Mouse (Mus musculus) limb, embryonic 14.5 days (tissue): ENCODE measurements around the gene Fbxl17. TPM values are rescaled to one million over a fixed set of nuclear protein-coding genes. Genes with fewer than 3 reads are reported as not detected.

Experiments used
- ATAC-seq: fragments of 200-750 bp; cut with Nextera tagmentation; 2 replicates; pipeline ENCODE4 v1.8.0; 2017; ENCODE audit warnings: low read depth, moderate number of reproducible peaks, moderate TSS enrichment; ENCODE audit not compliant: low FRiP score
- DNase-seq: peaks from one replicate; pipeline ENCODE4 v3.0.0-alpha.2; 2015; ENCODE audit warnings: low spot score
- H3K27ac ChIP-seq: fragments of 300-500 bp; sonication (generic); replicated peaks from 2 replicates; pipeline ENCODE4 v1.5.1; 2014; ENCODE audit warnings: low read depth, mild to moderate bottlenecking, low read length, moderate library complexity, mixed read lengths
- H3K27me3 ChIP-seq: fragments of 300-500 bp; sonication (generic); 2 replicates; pipeline ENCODE4 v1.6.1; 2014; ENCODE audit warnings: low read length, mixed read lengths; ENCODE audit not compliant: control insufficient read depth, insufficient read depth
- H3K36me3 ChIP-seq: fragments of 300-500 bp; sonication (generic); 2 replicates; pipeline ENCODE4 v1.6.1; 2014; ENCODE audit warnings: mild to moderate bottlenecking, low read length, moderate library complexity, mixed read lengths; ENCODE audit not compliant: control insufficient read depth, insufficient read depth
- H3K4me1 ChIP-seq: fragments of 300-500 bp; sonication (generic); 2 replicates; pipeline ENCODE4 v1.6.1; 2014; ENCODE audit warnings: antibody characterized with exemption, low read length, mixed read lengths; ENCODE audit not compliant: control insufficient read depth, insufficient read depth
- H3K4me2 ChIP-seq: fragments of 300-500 bp; sonication (generic); replicated peaks from 2 replicates; pipeline ENCODE4 v1.6.1; 2014; ENCODE audit warnings: low read depth, mild to moderate bottlenecking, low read length, moderate library complexity; ENCODE audit not compliant: severe bottlenecking
- H3K4me3 ChIP-seq: fragments of 300-500 bp; sonication (generic); replicated peaks from 2 replicates; pipeline ENCODE4 v1.5.1; 2014; ENCODE audit warnings: low read length
- H3K9ac ChIP-seq: fragments of 300-500 bp; sonication (generic); 2 replicates; pipeline ENCODE4 v1.6.1; 2014; ENCODE audit warnings: mild to moderate bottlenecking, low read depth, low read length, moderate library complexity; ENCODE audit not compliant: severe bottlenecking
- H3K9me3 ChIP-seq: fragments of 300-500 bp; sonication (generic); 2 replicates; pipeline ENCODE4 v1.6.1; 2016; ENCODE audit warnings: low read length; ENCODE audit not compliant: control insufficient read depth
- POLR2A ChIP-seq: fragments of 200-500 bp; IDR thresholded peaks from 2 replicates; pipeline ENCODE4 v1.8.0; 2012; ENCODE audit warnings: inconsistent platforms, mild to moderate bottlenecking, moderate library complexity, borderline replicate concordance; ENCODE audit not compliant: insufficient read depth, insufficient read length; ENCODE audit errors: extremely low read depth
- WGBS: fragments of 180-500 bp; shearing (Covaris S2); extraction: QIAGEN DNeasy Blood & Tissue Kit; methylation state at CpG from one replicate; pipeline ENCODE4 v1.1.7; 2014; 5-methylcytosine and 5-hydroxymethylcytosine counted together
- polyA plus RNA-seq, 2 experiments: library from polyadenylated mRNA; depleted of rRNA in 1 of 2; stranded (reverse) in 1 of 2; unstranded in 1 of 2; fragments of >200 nt; fragmentation: Nextera tagmentation in 1 of 2; extraction: Ambion mirVana in 1 of 2; gene quantifications; 2 replicates each; pipeline versions ENCODE4 v1.2.1 to v1.2.3; 2012 to 2014

Fbxl17 gene
- polyA plus RNA-seq, 2 experiments = 12.6 to 12.9 TPM

DNA sequence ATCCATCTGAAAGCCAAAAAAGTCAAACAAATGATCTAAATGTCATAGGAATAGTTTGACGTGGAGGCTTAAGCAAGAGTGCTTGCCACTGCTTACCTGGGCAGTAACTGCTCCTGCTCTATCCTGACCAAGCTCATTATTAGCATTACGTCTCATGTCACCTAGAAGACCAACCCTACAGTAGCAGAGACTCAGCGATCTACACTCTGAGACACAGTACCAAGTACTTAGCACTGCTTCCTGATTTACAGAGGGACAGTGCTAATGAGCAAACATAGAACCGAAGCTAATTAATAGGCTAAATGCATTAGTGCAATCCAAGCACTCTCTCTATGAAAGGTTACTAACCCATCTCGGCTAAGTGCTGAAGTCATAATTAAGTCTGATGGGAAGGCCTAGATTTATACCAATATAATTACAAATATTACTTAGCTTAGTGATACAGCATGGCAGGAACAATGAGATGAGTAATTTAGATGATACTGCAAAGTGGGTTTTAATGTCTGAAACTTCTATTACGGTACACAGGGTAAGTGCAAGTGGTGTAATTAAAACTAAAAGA lies 147.1 kb downstream of the Fbxl17 start:
- no peak overlapping the region for H3K27ac ChIP-seq
- no peaks in the 10 kb centered on the region for H3K4me1 ChIP-seq
- H3K4me3 ChIP-seq = no peak overlapping the region
- WGBS = 82% methylated on average over 6 of the region's 6 CpGs
- ATAC-seq (no peak), DNase-seq (no peak)
- no peaks in the 10 kb centered on the region for H3K36me3 ChIP-seq
- H3K4me2 ChIP-seq = no peak overlapping the region
- no peak overlapping the region for H3K9ac ChIP-seq
- no peak for TF ChIP-seq POLR2A
- H3K9me3 ChIP-seq = no peaks in the 10 kb centered on the region
- no peaks in the 10 kb centered on the region for H3K27me3 ChIP-seq

DNA sequence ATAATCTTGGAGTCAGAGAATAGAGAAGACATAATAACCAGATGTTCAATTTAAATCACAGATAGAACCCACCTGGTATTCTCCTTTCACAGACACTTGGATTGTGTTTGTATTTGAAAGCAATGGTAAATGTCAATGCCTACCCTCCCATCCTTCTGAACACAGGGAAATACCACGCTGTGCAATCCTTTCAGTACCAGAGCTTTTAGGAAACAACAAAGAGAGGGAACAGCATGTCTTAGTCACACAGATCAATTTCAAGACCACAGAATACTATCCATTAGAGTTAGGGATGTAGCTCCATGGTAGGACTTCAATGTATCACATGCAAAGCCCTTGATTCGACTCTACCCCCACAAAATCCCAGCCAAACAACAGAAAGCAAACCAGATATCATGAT lies 148.1 kb downstream of the Fbxl17 start:
- 93% methylated on average over 2 of the region's 2 CpGs for WGBS
- no peak for TF ChIP-seq POLR2A

DNA sequence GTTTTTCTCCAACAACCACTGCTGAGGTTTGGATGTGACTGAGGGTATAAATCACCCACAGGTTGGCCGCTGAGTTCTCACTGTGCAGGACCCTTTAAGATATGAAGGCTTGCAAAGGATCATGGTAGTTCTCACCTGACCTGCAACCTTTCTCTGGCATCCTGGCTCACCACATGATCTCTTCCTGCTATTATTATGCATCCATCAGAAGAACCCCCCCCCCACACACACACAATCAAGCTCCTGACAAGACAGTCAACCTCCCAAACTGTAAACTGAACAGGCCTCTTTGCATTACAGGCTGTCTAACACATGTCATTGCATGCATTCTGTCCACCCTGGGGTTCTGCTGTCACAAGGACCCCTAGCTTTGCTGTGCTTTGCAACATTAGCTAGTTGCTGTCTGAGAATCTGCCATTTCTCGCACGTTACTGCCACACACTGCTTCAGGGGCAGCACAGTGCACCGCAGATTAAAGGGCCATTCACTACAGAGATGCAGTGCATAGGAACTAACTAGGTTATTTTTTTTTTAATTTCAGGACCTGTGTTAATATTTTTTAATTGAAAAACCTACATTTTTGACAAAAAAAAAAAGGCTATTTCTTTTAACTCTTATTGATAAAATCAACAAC lies 148.8 kb downstream of the Fbxl17 start:
- H3K4me3 ChIP-seq = no peak overlapping the region
- 0 out of 2 replicates have a peak, but pooled peaks cover 4% of the 10 kb centered on the region for H3K36me3 ChIP-seq
- H3K4me2 ChIP-seq = no peak overlapping the region
- H3K9ac ChIP-seq = no peak overlapping the region
- H3K27me3 ChIP-seq = no peaks in the 10 kb centered on the region
- H3K4me1 ChIP-seq = no peaks in the 10 kb centered on the region
- ATAC-seq (no peak), DNase-seq (no peak)
- WGBS = 76% methylated on average over 4 of the region's 4 CpGs
- no peak for TF ChIP-seq POLR2A
- no peaks in the 10 kb centered on the region for H3K9me3 ChIP-seq
- H3K27ac ChIP-seq = no peak overlapping the region

More for the DNA sequence above, 148.1 kb downstream of the Fbxl17 start:
- no peak overlapping the region for H3K4me3 ChIP-seq
- no peaks in the 10 kb centered on the region for H3K9me3 ChIP-seq
- no peak overlapping the region for H3K27ac ChIP-seq
- no peak overlapping the region for H3K9ac ChIP-seq
- H3K27me3 ChIP-seq = no peaks in the 10 kb centered on the region
- ATAC-seq = no peak
- no peak for DNase-seq
- no peaks in the 10 kb centered on the region for H3K4me1 ChIP-seq
- no peak overlapping the region for H3K4me2 ChIP-seq
- 0 out of 2 replicates have a peak, but pooled peaks cover 4% of the 10 kb centered on the region for H3K36me3 ChIP-seq

DNA sequence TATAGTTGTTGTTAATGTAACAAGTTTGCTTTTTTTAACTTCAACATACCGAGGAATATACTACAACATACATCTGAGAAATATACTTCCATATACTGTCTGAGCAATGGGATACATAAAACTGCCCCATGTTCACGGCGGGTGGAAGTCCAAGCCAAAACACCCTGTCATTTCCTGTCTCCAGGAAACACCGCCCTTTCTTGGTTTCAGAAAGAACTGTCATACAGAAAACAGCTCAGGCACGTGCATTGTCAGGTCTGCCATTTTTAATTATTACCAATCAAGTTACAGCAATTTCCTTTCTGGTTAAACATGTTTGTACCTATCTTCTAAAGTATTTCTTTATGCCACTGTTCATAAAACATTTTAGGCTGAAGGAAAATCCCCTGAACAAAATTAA lies 155.7 kb downstream of the Fbxl17 start:
- H3K4me2 ChIP-seq = no peak overlapping the region
- H3K27me3 ChIP-seq = no peaks in the 10 kb centered on the region
- H3K36me3 ChIP-seq = 0 out of 2 replicates have a peak, but pooled peaks cover 4% of the 10 kb centered on the region
- 63% methylated on average over 5 of the region's 5 CpGs for WGBS
- H3K9ac ChIP-seq = no peak overlapping the region
- no peak overlapping the region for H3K27ac ChIP-seq
- TF ChIP-seq POLR2A = no peak
- H3K9me3 ChIP-seq = no peaks in the 10 kb centered on the region
- ATAC-seq (no peak), DNase-seq (no peak)
- no peak overlapping the region for H3K4me3 ChIP-seq
- H3K4me1 ChIP-seq = no peaks in the 10 kb centered on the region

DNA sequence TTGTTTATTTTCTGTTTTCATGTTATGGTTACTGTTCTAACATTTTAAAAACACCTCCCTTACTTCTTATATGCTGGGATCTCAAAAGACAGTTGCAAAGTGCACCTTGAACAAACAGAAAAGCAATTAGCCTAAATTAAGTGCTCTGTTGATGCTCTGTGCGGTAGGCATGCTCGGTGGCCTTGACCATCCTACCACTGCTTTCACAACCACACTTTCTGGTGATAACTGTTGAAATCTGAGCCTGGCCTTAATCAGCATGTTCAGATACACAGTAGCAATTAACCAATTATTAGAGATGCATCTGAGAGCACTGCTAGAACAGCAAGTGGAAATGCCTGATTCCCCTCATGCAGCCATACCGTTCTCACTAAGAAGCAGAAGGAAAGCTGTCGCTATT lies 156.7 kb downstream of the Fbxl17 start:
- Histone ChIP-seq H3K4me1 (no peaks in the 10 kb centered on the region), H3K9me3 (no peaks in the 10 kb centered on the region), H3K4me3 (no peak overlapping the region), H3K36me3 (0 out of 2 replicates have a peak, but pooled peaks cover 4% of the 10 kb centered on the region), H3K9ac (no peak overlapping the region), H3K4me2 (no peak overlapping the region), H3K27ac (no peak overlapping the region), H3K27me3 (no peaks in the 10 kb centered on the region)
- no peak for ATAC-seq
- WGBS = 86% methylated on average over 4 of the region's 4 CpGs
- DNase-seq = no peak
- TF ChIP-seq POLR2A = no peak
